Mouse (Mus musculus): Measurements from ENCODE around the gene Rubcn.

Gene Rubcn

DNA sequence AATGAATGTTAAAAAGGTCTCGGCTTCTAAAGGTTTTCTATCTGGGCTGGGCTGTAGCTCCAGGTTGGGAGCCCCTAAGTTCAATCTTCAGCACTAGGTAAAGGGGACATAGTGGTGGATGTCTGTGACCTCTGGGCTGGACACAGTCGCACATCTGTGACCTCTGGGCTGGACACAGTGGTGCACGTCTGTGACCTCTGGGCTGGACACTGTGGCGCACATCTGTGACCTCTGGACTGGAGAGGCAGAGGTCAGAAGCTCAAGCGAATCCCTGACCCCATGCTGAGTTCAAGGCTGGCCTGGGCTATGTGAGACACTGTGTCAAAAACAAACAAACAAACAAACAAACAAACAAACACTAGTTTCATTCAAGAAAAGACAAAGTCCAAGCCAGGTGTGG, 7.3 kb downstream of the Rubcn start:
- no peak for DNase-seq (ENCODE audit: low spot score)

DNA sequence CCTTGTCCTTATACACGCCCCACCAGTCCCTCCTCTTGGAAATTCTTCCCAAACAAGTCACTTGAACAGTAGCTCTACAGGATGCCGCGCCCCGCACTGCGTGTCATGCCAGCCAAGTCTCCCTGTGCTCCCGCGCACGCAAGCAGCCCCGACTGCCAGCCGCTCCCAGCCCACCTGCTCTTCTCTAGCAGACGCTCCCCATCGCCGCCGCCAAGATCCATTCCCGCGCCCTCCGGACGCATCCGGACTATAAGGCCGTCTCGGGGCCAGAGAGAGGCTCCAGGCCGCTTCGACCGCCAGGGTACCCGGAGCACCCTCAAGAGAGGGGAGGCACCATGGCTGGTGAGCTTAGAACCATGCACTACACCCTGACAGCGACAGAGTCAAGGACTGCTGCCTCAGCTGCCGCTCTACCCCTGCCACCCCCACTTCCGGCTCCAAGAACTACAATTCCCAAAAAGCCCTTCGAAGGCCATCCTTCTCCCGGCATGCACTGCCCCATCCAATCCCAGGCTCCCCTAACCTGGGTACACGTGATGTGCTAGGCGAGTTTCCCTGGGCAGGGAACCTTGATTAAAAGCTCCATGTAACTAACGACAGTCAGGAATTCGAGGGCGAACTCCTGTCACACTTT, 9.5 kb downstream of the Rubcn start:
- DNase-seq (ENCODE audit: low spot score), result peak; percentile 86

DNA sequence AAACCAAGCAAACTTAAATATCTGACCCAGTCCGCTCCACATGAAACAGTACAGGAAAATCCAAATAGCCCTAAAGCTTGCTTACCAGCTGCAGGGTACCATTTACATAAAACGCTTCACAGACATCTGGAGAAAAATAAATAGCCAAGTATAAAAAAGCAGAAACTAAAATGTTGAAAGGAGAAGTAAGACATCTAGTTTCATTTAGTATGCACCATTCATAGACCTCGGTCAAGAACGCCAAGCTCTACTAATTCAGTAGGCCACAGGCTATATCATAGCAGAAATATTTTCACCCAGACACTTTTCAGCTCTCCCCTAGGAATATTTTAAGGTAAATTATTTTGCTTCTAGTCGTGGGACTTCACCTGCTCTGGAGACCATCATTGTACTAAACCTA, 10.9 kb downstream of the Rubcn start:
- DNase-seq (ENCODE audit: low spot score), result no peak

DNA sequence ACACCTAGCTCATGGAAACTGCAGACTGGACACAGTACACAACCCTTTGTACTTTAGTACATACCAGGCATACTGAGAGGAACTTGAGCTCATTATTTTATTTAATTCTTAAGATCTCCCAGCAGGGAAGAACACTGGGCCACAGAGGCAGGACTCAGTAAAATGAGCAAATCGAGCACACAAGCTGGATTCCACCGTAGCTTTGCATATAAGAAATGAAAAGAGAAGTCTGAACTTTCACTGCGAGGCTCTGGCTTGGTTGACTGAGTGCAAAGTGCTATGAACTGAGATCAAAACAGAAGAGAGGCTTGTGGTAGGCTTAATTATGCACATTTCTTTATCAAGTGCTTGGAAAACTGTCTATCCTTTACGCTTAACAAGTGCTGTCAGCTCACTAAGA, 12.2 kb downstream of the Rubcn start:
- DNase-seq (ENCODE audit: low spot score), result no peak

DNA sequence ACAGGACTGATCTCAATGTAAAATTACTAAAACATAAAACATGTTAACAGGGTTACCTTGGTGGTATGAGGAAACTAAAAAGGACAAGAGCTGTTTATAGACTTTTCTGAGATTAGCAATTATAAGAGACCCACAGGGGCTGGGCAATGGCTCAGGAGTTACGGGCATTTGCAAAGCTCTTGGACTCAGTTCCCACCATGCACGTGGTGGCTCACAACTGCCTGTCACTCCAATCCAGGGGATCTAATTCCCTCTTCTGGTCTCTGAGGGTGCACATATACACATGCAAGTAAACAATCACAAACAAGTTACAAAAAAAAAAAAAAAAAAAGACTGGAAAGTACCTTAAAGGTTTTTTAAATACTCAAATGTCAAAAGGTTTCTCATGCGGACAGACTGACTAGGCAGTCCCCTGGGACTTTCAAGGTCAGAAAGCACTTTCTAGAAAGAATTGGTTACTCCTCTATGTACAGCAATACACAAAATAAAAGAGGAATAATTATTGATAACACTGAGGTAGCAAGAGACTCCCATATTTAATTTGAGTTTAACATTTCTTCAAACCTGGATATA, 15.7 kb downstream of the Rubcn start:
- DNase-seq (ENCODE audit: low spot score), result no peak

DNA sequence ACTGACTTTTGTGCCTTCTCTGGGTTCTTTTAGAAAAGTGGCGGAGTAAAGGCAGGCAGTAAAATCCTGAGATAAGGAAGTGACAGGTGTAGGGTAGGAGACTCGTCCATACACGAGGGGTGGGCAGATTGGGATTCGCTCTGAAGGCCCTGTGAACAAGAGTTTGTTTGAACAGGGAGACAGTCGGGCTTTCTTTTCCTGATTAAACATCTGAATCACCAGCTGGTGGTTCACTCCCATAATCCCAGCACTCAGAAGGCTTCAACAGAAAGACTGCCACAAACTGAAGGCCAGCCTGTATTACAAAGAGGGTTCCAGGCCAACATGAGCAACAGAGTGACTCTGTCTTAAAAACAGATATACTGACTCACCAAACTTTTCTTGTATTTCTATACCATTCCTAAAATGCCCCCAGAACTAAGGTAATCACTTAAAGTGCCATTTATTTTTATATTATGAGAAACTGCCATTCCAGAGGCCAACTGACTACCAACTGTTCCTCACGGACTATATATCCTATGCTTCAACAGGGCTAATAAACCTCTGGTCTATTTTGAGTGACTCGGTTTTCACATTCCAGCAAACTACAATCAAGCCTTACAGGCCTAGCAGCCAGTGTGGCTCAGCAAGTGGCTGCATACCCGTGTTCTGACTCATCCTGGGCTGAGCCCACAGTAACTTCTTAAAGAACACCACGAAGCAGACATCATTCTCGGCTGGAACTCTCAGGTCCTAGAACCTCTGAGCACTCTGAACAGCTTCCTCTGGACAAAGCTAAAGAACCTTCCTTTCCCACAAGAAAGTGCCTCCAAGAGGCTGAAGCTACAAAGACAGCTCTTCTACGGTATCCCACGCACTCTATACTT, 18.6 kb downstream of the Rubcn start:
- DNase-seq (ENCODE audit: low spot score), result peak; percentile 18

DNA sequence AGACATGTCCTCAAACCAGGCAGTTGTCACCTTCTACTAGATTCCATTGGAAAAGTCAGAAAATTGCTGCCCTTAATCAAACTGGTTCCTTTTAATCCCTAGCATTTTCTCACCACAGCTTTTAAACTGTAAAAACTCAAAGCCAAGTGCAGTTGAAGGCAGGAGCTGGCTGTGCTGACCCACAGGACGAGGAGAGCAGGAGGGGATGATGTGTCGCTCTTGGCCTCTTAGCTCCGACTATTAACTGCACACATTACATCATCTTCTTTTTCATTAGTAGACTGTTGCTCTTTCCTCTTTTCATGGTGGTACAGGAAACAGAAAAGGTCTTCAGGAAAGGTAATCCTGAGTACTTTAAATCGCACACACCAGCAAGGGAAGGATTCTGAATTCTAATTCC, 19.2 kb downstream of the Rubcn start:
- DNase-seq (ENCODE audit: low spot score), result no peak

DNA sequence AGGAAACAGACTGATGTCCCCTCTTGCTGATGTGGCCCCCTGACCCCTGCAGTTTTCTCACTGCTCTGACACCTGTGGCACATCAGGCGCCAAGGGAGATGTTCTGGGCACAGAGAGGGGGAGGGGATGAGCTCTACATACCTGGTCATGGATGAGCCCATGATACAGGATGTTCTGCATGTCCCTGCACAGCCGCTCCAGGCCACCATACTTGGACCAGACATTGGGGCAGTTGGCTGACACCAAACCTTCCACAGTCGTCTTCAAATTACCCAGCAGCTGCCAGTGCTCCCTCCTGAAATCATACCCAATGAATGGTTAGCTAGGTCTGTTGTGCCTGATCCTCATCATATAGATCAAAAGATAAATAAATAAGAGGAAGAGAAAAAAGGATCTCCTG, 20.8 kb downstream of the Rubcn start:
- no peak for DNase-seq (ENCODE audit: low spot score)

DNA sequence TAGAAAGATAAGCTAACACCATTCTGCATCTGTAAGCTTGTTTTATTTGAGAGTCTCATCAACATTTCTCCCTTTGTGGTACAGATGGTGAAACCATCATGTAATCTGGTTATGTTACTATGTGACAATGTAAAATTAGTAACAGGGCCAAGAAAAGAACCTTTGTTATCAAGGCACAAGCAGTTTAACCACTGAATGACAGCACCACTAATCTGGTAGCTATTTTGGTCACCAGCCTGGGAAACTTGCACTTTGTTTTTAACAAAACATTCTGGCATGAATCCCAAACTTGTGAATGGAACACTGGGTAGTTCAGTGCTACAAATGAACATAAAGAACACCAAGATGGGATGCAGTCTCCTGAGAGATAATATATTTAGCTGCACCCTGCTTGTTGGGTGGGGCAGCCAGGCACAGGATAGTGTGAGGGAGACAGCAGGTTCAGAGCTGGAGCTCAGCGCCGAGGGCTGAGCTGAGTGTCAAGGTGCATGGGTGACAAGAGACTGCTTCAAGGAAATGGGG, 23.5 kb downstream of the Rubcn start:
- no peak for DNase-seq (ENCODE audit: low spot score)

DNA sequence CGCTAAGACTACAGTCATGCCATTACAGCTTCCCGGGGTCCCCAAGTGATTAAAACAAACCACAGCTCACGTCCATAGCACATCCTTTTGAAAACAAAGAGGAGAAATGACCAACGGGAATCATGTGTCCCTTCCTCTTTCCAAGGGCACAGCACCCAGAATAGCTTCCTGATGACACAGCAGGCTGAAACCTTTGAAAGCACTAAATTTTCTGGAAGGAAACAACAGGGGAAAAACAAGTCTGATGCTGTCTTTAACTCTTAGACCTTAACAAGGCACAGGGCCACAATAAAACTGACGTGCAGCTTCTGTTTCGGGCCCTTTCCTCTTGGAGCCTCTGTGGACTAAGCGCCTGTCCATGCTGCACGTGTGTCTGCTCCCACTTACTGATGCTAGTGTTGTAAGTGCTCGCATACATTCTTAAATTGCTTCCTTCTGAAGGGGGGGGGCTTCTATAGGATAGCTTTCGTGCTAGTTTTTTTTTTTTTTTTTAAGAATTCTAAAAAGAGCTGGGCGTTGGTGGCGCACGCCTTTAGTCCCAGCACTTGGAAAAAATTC, 24.0 kb downstream of the Rubcn start:
- no peak for DNase-seq (ENCODE audit: low spot score)

DNA sequence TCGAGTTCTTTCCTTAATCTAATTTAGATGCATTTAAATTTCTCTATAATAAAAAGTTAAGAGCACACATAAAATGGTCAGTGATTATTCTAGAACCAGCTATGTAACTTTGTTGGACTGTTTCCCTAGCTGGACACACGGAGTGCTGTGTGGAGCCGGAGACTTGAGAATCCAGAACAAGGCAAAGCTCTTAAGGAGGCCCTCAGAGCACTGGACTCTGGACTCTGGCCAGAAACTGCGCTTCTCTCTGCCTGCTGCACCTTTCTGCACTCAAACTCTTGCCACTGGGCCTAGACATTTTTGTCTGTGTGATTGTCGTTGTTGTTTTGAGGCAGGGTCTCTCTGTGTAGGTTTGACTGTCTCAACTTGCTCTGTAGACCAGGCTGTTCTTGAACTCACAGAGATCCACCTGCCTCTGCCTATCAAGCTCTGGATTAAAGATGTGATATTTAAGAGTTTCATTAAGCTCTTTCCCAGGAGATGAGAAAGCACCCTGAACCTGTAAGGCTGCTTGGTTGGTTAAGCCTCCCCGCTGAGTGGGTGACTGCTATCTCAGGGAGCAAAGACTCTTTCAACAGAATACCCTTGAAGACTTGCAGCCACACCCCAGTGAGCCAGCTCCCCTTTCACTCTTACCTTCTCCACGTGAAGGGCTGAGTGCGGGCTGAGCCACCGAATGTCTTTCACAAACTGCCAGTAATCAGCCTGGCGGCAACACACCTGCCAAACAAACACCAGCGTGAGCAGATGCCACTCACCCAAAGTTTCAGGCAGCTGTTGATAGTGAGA, 28.3 kb downstream of the Rubcn start:
- DNase-seq (ENCODE audit: low spot score), result no peak

DNA sequence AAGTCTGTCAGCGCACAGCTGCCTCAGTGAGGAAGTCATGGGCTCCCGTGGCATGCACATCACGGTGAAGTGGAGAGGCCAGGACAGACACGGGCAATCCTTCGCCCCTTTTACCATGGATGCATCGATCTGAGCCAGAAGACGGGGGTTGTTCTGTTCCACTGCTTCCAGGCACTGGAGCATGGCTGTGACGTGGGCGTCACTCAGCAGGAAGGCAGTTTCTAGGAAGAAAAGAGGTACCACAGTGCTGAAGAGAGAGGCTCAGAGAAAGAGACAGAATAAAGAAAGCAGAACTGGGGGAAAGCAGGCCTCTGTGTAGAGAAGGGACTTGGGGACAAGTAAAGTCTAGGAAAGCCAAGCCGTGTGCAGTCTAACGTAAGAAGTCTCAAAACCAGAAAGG, 30.5 kb downstream of the Rubcn start:
- DNase-seq (ENCODE audit: low spot score), result no peak

DNA sequence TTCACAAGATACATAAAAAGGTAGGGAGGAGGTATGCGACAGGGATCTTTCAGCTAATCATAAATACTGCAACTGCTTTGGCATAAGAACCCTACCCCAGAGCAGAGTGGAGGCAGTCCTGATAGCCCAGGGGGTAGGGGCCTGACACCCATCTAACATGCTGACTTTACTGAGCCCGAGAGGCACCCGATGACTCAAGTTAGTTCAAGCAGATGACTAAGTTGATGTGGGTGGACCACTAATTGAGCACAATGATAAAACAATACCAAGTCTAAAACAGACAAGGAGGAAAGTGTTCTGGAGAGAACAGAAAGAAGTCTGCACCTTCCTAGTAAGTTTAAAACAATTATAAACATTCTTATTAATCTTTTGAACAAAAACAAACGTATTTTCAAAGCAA, 46.1 kb downstream of the Rubcn start:
- DNase-seq (ENCODE audit: low spot score), result no peak

DNA sequence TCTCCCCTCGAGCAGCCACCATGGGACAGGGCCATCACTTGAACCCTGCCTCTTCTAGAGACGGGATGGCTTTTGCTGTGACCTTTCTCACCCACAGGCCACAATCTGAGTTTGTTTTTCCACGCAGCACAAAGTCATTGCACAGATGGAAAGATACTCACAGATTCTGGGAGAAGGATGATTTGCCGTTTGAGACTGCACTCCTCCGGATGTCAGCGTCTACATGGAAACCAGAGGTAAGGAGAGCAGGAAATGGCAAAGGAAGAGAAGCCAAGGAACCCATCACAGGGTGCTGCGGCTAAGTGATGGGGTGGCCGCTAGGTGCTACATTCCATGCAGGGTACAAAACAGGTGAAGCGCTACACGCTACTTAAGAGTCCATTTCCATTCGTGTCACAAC, 48.5 kb downstream of the Rubcn start:
- DNase-seq (ENCODE audit: low spot score), result no peak

DNA sequence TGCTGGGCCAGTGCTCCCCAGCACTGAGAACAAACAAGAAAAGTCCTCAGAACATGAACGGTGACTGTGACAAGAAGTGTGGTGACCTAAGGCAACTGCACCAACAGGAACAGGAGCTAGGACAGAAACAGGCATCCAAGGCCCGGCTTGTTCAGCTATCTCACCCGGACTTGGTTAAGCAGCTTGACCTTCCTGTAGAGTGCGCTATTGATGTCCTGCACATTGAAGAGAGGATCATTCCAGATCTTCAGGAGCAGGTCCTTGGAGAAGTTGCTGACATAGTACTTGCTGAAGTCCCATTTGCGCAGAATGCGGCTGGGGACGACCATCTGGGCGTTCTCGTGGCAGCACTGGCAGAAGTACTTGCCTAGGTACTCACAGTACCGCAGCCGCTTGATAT, 51.0 kb downstream of the Rubcn start:
- DNase-seq (ENCODE audit: low spot score), result no peak

DNA sequence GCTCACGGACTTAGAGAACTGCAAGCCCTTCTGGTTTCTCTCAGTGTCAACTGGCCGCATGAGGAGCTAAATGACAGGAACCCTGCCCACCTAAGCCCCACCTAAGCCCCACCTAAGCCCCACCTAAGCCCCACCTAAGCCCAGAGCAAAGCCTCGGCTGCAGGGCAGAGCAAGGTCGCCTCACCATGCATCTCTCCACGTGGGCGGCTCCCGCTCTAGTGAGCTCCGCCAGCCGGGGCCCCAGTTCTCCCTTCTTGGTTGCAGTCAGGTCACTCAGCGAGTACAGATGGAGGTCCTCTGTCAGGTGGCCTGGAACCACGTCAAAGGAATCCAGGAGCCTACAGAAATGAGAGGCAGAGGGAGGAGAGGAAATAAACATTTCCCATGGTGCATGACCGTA, 52.2 kb downstream of the Rubcn start:
- DNase-seq (ENCODE audit: low spot score), result no peak

DNA sequence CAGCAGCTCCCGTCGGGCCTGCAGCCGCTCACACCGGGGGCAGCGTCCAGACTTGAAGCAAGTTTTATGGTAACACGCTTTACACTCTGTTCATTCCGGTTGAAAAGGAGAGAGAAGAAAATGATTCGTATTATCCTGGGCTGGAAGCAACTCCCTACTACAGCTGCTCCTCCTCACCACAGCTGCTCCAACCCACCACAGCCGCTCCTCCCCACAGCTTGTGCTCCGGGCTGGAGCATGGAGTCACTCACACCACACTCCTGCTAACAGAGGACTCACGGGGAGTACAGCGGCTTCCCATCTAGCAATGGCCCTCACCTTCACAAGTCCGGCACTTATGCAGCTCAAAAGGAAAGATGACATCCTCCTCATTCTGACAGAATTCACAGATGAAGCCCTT, 53.5 kb downstream of the Rubcn start:
- DNase-seq (ENCODE audit: low spot score), result no peak

DNA sequence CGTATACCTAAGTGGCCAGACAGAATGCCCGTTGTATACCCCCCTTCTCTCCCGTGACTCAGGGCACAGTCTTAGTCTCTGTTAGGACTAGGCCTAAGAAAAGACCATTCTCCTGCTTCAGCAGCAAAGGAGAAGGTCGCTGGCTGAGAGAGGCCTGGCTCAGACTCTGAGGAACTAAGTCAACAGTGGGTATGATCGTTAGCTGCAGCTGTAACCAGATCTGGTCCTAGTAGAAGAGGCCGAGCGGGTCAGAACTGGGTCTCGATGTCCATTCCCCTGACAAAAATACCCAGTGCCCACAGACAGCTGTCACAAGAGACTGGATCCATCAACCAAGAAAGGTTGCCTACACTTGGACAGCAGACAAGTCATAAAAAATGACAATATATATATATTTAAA, 54.1 kb downstream of the Rubcn start:
- DNase-seq (ENCODE audit: low spot score), result no peak

DNA sequence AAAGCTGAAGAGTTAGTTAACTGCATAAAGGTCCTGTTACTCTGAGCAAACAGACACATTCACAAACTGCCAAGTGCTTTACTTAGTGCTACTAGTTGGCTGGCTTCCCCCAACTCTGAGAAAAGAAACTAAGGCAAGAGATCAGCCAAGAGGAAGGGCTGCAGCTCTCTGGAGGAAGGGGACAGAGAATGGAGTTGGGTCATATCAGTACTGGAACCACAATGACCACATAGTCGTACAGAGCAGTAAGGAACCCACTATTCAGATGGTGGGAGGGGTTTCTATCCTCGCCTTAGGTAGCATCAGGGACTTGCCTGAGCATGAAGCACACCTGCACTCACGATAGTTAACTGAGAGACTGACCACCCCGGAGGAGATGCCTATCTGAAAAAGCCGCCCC, 54.7 kb downstream of the Rubcn start:
- DNase-seq (ENCODE audit: low spot score), result no peak

DNA sequence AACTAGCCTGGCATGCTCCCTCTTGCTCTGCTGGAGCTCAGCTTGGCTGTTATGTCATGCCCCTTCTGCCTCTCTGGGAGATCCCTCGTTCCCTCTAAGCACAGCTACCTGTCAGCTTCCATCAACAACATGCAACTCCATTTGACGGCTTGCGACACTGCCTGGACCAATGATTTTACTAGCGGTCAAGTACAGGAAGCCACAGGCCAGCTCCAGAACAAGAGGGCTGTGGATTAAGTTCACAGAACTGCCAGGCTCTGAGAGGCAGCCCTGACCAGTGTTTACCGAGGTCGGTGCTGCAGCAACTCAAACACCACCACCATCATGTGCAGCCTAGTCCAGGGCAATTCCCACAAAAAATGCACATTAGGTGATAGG, 55.1 kb downstream of the Rubcn start:
- no peak for DNase-seq (ENCODE audit: low spot score)

DNA sequence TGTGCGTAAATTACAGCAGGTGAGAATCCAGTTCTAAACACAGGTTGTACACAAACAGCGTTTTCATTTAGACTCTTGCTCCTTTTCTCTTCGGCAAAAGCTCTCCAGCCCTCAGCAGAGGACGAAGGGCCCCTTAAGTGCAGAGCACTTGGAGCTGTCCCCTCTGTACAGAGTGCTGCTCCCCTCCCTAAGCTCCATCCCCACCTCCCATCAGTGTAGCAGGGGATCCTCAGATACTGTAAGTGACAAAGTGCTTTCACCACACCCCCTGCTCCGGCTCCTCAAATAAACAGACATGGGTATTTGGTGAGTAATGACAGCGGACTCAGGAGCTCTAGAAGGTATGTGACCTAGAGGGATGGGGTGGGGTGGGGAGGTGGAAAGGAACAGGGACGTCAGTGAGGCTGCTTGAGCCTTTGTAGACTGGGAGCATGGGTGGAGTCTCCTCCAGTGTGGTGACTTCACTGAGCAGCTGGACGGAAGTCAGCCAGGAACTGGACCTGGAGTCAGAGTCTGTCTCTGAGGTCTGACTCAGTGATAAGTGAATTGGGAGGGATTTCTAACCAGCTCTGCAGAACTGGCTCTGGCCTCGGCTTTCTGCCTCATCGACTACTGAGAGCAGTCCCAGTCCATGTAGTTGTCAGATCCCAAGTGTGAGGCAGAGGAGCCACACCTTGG, 55.7 kb downstream of the Rubcn start:
- DNase-seq (ENCODE audit: low spot score), result no peak

DNA sequence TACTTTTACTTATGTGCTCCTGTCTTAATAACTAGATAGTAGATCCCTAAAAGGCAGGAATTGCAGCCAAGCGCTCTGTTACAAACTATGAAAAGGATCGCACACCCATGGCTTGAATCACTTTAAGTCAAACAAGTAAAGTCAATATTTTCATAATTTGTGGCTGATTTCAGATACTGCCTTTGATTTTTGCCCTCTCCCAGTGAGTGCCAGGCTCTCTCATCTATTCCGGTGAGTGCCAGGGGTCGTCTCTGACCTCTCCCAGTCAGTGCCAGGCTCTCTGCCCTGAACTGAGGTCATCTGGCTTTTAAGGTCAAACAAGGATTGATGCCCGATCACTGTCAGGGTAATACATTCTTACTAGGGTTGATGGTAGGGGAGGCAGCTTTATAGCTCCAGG, 59.1 kb downstream of the Rubcn start:
- DNase-seq (ENCODE audit: low spot score), result no peak
